Mouse (Mus musculus) left cerebral cortex, adult 11 months (tissue): Measurements from ENCODE around the gene Klf13.

ENCODE experiments used
- DNase-seq: peaks from one replicate; pipeline ENCODE4 v3.0.0; 2022; ENCODE audit warnings: low spot score

The Klf13 gene

GRCm38 (mm10) chr7:63907778-63908495 is 30.8 kb downstream of the Klf13 start:
- no peak for DNase-seq

GRCm38 (mm10) chr7:63905642-63906041 is 33.1 kb downstream of the Klf13 start:
- no peak for DNase-seq

- DNase-seq = no peak
Observed at GRCm38 (mm10) chr7:63905190-63905589, 33.5 kb downstream of the Klf13 start.

GRCm38 (mm10) chr7:63903635-63904380 is 34.9 kb downstream of the Klf13 start:
- DNase-seq = no peak

- no peak for DNase-seq
Observed at GRCm38 (mm10) chr7:63902604-63903210, 36.0 kb downstream of the Klf13 start.

- no peak for DNase-seq
Observed at GRCm38 (mm10) chr7:63901942-63902341, 36.8 kb downstream of the Klf13 start.

- no peak for DNase-seq
Observed at GRCm38 (mm10) chr7:63901346-63901745, 37.4 kb downstream of the Klf13 start.

GRCm38 (mm10) chr7:63900411-63900810 is 38.3 kb downstream of the Klf13 start:
- DNase-seq = no peak

- no peak for DNase-seq
Observed at GRCm38 (mm10) chr7:63899925-63900324, 38.8 kb downstream of the Klf13 start.

GRCm38 (mm10) chr7:63898201-63898600 is 40.5 kb downstream of the Klf13 start:
- no peak for DNase-seq

- DNase-seq = no peak
Observed at GRCm38 (mm10) chr7:63897655-63898054, 41.1 kb downstream of the Klf13 start.

GRCm38 (mm10) chr7:63896968-63897468 is 41.7 kb downstream of the Klf13 start:
- DNase-seq = peak; percentile 92

- DNase-seq = no peak
Observed at GRCm38 (mm10) chr7:63896276-63896967, 42.3 kb downstream of the Klf13 start.

- DNase-seq = no peak
Observed at GRCm38 (mm10) chr7:63895223-63895622, 43.5 kb downstream of the Klf13 start.

- no peak for DNase-seq
Observed at GRCm38 (mm10) chr7:63894662-63895061, 44.1 kb downstream of the Klf13 start.

GRCm38 (mm10) chr7:63893729-63894128 is 45.0 kb downstream of the Klf13 start:
- no peak for DNase-seq

- no peak for DNase-seq
Observed at GRCm38 (mm10) chr7:63893201-63893600, 45.5 kb downstream of the Klf13 start.

GRCm38 (mm10) chr7:63891488-63892075 is 47.1 kb downstream of the Klf13 start:
- DNase-seq = no peak

GRCm38 (mm10) chr7:63889116-63889975 is 49.4 kb downstream of the Klf13 start:
- no peak for DNase-seq

GRCm38 (mm10) chr7:63888674-63889073 is 50.0 kb downstream of the Klf13 start:
- DNase-seq = no peak

- no peak for DNase-seq
Observed at GRCm38 (mm10) chr7:63887602-63888123, 51.1 kb downstream of the Klf13 start.
